Mouse (Mus musculus) hindlimb bud, embryonic 11.5 days (tissue): ENCODE results near the gene Zfp592.
"Not testable (repeated sequence)": the region's sequence is repeated elsewhere in the genome, so short reads cannot be mapped to it uniquely, and the experiment has no call there.

Experiments used
- DNase-seq: peaks from one replicate; pipeline ENCODE4 v3.0.0-alpha.2; 2012; ENCODE audit warnings: low read depth, low spot score; ENCODE audit errors: extremely low spot score

The Zfp592 gene

GRCm38 (mm10) chr7:80992980-80993833, at the start of gene Zfp592:
Zfp592 (plus strand) TSS chr7:80993681.
- no peak for DNase-seq

- peak; percentile 63 for DNase-seq
Observed at GRCm38 (mm10) chr7:80947445-80948350, 45.8 kb upstream of the Zfp592 start, which contains the start of gene Sec11a. Sec11a (minus strand) TSS chr7:80947780.

GRCm38 (mm10) chr7:80951461-80951860, 42.0 kb upstream of the Zfp592 start:
- DNase-seq, result no peak

DNA sequence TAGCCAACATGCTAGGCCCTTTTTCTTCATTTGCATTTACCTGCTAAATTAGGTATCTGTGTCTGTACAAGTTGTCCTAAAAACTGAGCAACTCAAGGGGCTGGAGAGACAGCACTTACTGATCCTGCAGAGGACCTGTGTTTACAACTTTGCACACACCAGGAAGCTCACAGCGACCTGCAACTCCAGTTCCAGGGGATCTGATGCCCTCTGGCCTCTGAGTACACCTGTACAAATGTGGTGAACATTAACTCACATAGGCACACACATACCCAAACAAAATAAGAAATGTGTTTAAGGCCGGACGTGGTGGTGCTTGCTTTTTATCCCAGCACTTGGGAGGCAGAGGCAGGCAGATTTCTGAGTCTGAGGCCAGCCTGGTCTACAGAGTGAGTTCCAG, 41.3 kb upstream of the Zfp592 start:
- DNase-seq, result no peak

DNA sequence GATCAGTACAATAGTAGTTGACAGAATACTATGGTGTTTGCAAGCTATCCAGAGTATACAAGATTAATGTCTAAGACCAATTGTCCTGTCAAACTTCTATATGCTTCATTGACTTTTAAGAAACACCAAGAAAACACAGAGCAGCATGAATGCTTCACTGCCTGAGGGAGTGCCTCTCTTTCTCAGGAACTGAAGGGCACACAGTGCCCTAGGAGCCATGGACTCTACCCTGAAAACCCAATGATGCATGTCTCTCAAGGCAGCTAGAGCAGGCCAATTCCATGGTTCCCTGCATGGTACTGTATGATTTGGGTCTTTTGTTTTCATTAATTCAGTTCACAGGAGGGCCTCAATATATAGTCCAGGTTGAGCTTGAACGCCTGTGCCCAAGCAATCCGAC, 39.2 kb upstream of the Zfp592 start:
- DNase-seq, result no peak

- no peak for DNase-seq
Observed at GRCm38 (mm10) chr7:80956891-80957290, 36.6 kb upstream of the Zfp592 start.

GRCm38 (mm10) chr7:80959003-80959402, 34.5 kb upstream of the Zfp592 start:
- DNase-seq, result no peak

GRCm38 (mm10) chr7:80962799-80963198, 30.7 kb upstream of the Zfp592 start:
- no peak for DNase-seq

DNA sequence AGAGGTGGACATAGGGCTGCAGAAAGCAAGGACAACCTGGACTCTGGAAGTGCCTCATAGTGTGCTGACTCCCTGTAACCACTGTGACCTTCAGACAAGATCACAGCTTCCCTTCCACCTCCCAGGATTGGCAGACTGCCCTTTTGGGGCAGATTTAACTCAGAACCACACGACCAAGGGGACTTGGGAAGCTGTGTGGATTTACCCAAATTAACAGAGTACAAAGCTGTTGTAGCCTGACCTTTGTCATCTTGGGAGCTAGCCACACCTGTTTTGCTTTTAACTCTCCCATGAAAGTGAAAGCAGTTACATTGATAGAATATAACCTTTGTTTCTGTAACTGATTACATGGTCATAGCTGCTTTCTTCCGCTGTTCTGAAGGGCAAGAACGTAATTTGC, 22.6 kb upstream of the Zfp592 start:
- no peak for DNase-seq

GRCm38 (mm10) chr7:80971419-80971818, 22.1 kb upstream of the Zfp592 start:
- no peak for DNase-seq

DNA sequence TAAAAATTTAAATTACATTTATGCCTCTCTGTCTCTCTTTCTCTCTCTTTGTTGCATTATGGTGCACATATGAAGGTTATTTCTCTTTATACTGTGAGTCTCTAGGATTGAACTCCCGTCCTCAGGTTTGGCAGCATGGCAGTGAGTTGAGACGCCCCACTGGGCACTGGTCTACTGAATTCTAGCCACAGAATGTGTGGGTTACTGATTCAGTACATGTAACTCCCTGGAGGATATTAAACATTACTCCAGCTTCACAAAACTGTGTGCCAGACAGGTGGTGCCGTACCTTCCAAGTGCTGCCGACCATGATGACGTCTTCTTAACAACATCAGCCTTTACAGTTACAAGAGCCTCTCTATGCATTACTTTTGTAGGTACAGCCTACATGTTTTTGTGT, 21.4 kb upstream of the Zfp592 start:
- no peak for DNase-seq

DNA sequence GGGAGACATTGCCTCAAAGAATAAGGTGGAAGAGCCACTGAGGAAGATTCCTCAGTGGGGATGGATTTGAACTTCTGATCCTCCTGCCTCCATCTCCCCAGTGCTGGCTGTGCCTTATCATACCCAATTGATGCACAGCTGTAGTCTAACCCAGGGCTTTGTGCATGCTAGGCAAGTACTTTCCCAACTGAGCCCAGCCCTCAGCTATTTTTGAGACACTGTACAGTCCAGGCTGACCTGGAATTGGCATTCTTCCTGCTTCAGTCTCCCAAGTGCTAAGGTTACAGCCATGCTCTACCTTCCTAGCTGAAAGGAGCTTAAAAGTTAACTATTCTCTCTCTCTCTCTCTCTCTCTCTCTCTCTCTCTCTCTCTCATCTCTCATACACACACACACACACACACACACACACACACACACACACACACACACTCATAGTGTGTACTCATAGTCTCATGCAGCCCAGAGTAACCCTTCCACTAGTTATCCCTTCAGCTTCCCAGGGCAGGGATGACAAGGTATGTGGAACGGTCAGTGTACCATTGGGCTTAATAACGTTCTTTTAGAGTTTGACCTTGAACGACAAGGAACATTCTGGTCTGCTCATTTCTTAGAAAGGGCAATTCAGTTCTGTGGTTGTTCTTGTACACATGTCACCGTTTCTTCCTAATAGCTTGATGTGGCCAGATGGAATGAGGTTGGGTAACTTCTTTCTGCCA, 20.4 kb upstream of the Zfp592 start:
- DNase-seq, result not testable (repeated sequence)

GRCm38 (mm10) chr7:80973638-80974015, 19.9 kb upstream of the Zfp592 start:
- not testable (repeated sequence) for DNase-seq

GRCm38 (mm10) chr7:80980566-80980965, 12.9 kb upstream of the Zfp592 start:
- DNase-seq, result no peak

GRCm38 (mm10) chr7:80986458-80987187, 6.9 kb upstream of the Zfp592 start:
- DNase-seq, result no peak

DNA sequence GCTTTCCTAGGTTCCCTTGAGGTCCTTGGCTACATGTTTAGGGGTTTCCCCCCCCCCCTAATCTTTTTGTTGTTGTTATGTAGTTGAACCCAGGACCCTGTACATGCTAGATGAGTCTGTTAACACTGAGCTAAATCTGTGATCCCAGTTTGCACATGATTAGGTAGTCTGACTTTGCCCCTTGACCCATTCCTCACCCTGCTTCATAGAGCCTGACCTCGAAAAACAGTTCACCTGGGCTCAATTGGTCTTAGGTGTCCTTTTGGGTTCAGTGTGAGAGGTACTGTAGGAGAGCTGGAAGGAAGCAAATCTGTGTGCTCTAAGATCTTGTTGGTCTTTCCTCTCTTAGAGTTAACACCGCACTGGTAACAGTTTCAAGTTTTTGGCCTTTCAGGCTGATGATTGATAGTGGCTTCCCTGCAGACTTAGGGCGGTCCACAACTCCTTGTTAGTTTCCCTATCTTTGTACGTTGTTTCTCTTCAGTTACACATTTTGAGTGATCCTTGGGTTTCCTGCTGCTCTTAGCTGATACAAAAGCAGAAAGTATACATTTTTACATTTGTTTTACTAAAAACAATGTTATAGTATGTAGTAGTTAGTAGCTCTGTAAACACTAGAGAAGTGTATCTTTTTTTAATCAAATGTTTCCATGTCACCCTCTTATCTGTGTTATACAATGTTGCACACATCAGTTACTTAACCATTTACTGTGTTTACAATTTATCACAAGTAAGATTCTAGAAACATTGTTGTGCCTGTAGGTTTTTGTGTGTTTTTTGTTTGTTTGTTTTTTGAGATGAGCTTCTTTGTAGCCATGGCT, 5.5 kb upstream of the Zfp592 start:
- no peak for DNase-seq

GRCm38 (mm10) chr7:80990276-80990675, 3.2 kb upstream of the Zfp592 start:
- DNase-seq, result no peak

GRCm38 (mm10) chr7:80991589-80991988, 1.9 kb upstream of the Zfp592 start:
- DNase-seq, result no peak

DNA sequence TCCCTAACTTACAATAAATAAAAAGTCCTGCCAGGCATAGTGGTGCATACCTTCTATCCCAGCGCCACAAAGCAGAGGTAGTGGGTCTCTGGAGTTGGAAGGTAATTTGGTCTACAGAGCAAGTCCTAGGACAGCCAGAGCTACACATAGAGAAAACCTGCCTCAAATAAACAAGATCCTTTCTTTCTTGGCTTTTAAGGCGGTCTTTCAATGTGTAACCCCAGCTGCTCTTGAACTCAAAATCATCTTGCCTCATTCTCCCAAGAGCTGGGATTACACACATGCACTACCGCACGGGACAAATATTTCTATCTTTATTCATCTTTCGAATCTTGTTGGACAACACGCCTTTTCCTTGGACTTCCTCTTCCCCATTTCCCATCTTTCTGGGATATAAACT, 1.4 kb upstream of the Zfp592 start:
- DNase-seq, result no peak

GRCm38 (mm10) chr7:80992631-80992979, 876 bp upstream of the Zfp592 start:
- no peak for DNase-seq
